Mouse (Mus musculus): ENCODE measurements around the gene Rbmx. TPM values are rescaled to one million over a fixed set of nuclear protein-coding genes. Genes with fewer than 3 reads are reported as not detected.

The Rbmx gene
- polyA plus RNA-seq, 1 experiment from 2014 or later, result 164 TPM

- no peak overlapping the region for H3K4me3 ChIP-seq
- no peaks in the 10 kb centered on the region for H3K36me3 ChIP-seq
- no peak overlapping the region for H3K27ac ChIP-seq
- ATAC-seq (ENCODE audit: low FRiP score, low read depth), result no peak
- no peak overlapping the region for H3K9ac ChIP-seq
- WGBS, result 74% methylated on average over 2 of the region's 2 CpGs
- H3K4me1 ChIP-seq, result no peaks in the 10 kb centered on the region
- H3K9me3 ChIP-seq, result no peaks in the 10 kb centered on the region
- no peaks in the 10 kb centered on the region for H3K27me3 ChIP-seq
- H3K4me2 ChIP-seq (replicated peaks), result no peak overlapping the region
These were observed 27.8 kb downstream of the Rbmx start for GRCm38 (mm10) chrX:57364891-57365569.

- Histone ChIP-seq H3K9ac (no peak overlapping the region), H3K27ac (no peak overlapping the region), H3K4me2 (replicated peaks) (no peak overlapping the region), H3K27me3 (no peaks in the 10 kb centered on the region), H3K36me3 (no peaks in the 10 kb centered on the region), H3K4me3 (no peak overlapping the region), H3K4me1 (no peaks in the 10 kb centered on the region), H3K9me3 (no peaks in the 10 kb centered on the region)
- WGBS, result 68% methylated on average over 1 of the region's 1 CpGs
- ATAC-seq (ENCODE audit: low FRiP score, low read depth), result no peak
These were observed 33.5 kb downstream of the Rbmx start for GRCm38 (mm10) chrX:57359316-57359715.

- WGBS, result 78% methylated on average over 4 of the region's 4 CpGs
- ATAC-seq (ENCODE audit: low FRiP score, low read depth), result no peak
- H3K9ac ChIP-seq, result no peak overlapping the region
- H3K36me3 ChIP-seq, result no peaks in the 10 kb centered on the region
- H3K4me2 ChIP-seq (replicated peaks), result no peak overlapping the region
- H3K27ac ChIP-seq, result no peak overlapping the region
- H3K27me3 ChIP-seq, result no peaks in the 10 kb centered on the region
- H3K4me1 ChIP-seq, result no peaks in the 10 kb centered on the region
- H3K4me3 ChIP-seq, result no peak overlapping the region
- no peaks in the 10 kb centered on the region for H3K9me3 ChIP-seq
These were observed 53.6 kb downstream of the Rbmx start for GRCm38 (mm10) chrX:57339220-57339619.

GRCm38 (mm10) chrX:57338371-57339211 lies 54.2 kb downstream of the Rbmx start, which contains the start of gene Arhgef6:
Gene Arhgef6, minus strand, starts transcription at chrX:57338729.
- Histone ChIP-seq H3K27ac (no peak within 1 kb of the TSS), H3K27me3 (no peaks in the 10 kb centered on the region), H3K4me1 (no peaks in the 10 kb centered on the region), H3K4me3 (no peak within 1 kb of the TSS), H3K9me3 (no peaks in the 10 kb centered on the region), H3K4me2 (replicated peaks) (no peak within 1 kb of the TSS), H3K9ac (no peak within 1 kb of the TSS), H3K36me3 (no peaks in the 10 kb centered on the region)
- no peak; the same call in 1 of the 2 replicates for ATAC-seq (ENCODE audit: low FRiP score, low read depth)
- 58% methylated on average over 18 of the region's 18 CpGs for WGBS

GRCm38 (mm10) chrX:57337582-57337981 lies 55.3 kb downstream of the Rbmx start:
- no peak for ATAC-seq (ENCODE audit: low FRiP score, low read depth)
- no peaks in the 10 kb centered on the region for H3K27me3 ChIP-seq
- H3K36me3 ChIP-seq, result no peaks in the 10 kb centered on the region
- no peaks in the 10 kb centered on the region for H3K4me1 ChIP-seq
- no peak overlapping the region for H3K27ac ChIP-seq
- no peak overlapping the region for H3K9ac ChIP-seq
- H3K4me3 ChIP-seq, result no peak overlapping the region
- H3K9me3 ChIP-seq, result no peaks in the 10 kb centered on the region
- H3K4me2 ChIP-seq (replicated peaks), result no peak overlapping the region

DNA sequence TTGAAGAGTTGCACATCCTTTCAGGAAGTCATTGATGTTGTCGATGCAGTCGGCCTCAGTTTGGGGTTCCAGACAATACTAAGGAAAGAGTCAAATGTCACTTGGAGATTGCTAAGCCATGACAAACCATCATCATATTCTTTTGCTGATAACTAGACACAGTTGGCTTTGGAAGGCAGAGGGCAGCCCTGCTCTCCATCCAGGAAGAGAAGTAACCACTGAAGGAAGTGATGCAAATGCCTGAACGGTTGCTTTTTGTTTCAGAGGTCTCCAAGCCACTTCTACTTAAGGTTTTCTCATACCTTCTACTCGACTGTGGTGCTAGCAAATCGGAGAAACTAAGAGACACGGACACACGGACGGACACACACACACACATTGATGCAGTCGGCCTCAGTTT lies 55.9 kb downstream of the Rbmx start:
- no peaks in the 10 kb centered on the region for H3K27me3 ChIP-seq
- no peaks in the 10 kb centered on the region for H3K36me3 ChIP-seq
- no peak overlapping the region for H3K9ac ChIP-seq
- H3K4me2 ChIP-seq (replicated peaks), result no peak overlapping the region
- no peaks in the 10 kb centered on the region for H3K9me3 ChIP-seq
- no peak for ATAC-seq (ENCODE audit: low FRiP score, low read depth)
- 84% methylated on average over 9 of the region's 9 CpGs for WGBS
- H3K27ac ChIP-seq, result no peak overlapping the region
- no peak overlapping the region for H3K4me3 ChIP-seq
- no peaks in the 10 kb centered on the region for H3K4me1 ChIP-seq

GRCm38 (mm10) chrX:57335313-57335712 lies 57.5 kb downstream of the Rbmx start:
- WGBS, result 90% methylated on average over 6 of the region's 6 CpGs
- no peak for ATAC-seq (ENCODE audit: low FRiP score, low read depth)
- H3K4me1 ChIP-seq, result no peaks in the 10 kb centered on the region
- H3K27me3 ChIP-seq, result no peaks in the 10 kb centered on the region
- H3K9me3 ChIP-seq, result no peaks in the 10 kb centered on the region
- H3K9ac ChIP-seq, result no peak overlapping the region
- H3K36me3 ChIP-seq, result no peaks in the 10 kb centered on the region
- H3K4me2 ChIP-seq (replicated peaks), result no peak overlapping the region
- H3K4me3 ChIP-seq, result no peak overlapping the region
- no peak overlapping the region for H3K27ac ChIP-seq

Other genes starting within 250 kb of the Rbmx start
- gene Cd40lg, start 180.9 kb downstream of the Rbmx start, polyA plus RNA-seq (2015; fragmentation: Nextera tagmentation; extraction: Ambion mirVana), result not detected in 2 replicates
- gene Arhgef6, start 54.3 kb downstream of the Rbmx start, polyA plus RNA-seq (2015; fragmentation: Nextera tagmentation; extraction: Ambion mirVana), result 8.1 and 9.6 TPM in 2 replicates
- gene Gm364, start 16.1 kb upstream of the Rbmx start, polyA plus RNA-seq (2015; fragmentation: Nextera tagmentation; extraction: Ambion mirVana), result not detected in 2 replicates
- gene Gpr101, start 110.7 kb upstream of the Rbmx start, polyA plus RNA-seq (2015; fragmentation: Nextera tagmentation; extraction: Ambion mirVana), result not detected in 2 replicates